Mouse (Mus musculus) spleen, postnatal 4 days (tissue): ENCODE results near the gene Ica1.
A peak's percentile ranks its signal among the peaks of the same experiment; 100 is the strongest.

Source experiments
- DNase-seq, 2 experiments: peaks; one replicate each; pipeline ENCODE4 v3.0.0; 2022; ENCODE audit warnings: low spot score in 2 of 2

The Ica1 gene

GRCm38 (mm10) chr6:8778296-8778649, at the start of gene Ica1:
TSS of gene Ica1 (minus strand) at chr6:8778488.
- no peak for DNase-seq

DNA sequence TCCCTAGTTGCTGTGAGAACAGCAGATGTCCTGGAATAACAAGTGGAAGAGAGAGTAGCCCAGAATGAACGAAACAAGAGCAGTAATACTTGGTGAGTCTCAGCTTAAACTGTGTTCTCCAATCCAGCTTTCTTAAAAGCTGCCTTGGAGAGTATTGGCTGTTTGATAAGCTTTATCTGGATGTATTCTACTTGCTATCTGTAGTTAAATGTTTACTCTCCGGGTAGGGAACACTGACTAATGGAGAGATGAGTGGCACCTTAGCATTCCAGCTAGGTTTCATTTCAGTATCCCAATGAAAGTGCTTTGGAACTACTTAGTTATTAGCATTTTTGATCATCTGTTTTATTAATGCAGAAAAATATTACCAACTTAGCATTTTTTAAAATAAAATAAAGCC, 41.6 kb upstream of the Ica1 start:
- no peak for DNase-seq

GRCm38 (mm10) chr6:8814332-8815002, 36.2 kb upstream of the Ica1 start:
- no peak for DNase-seq

- no peak for DNase-seq
Observed at GRCm38 (mm10) chr6:8802561-8803150, 24.4 kb upstream of the Ica1 start.

DNA sequence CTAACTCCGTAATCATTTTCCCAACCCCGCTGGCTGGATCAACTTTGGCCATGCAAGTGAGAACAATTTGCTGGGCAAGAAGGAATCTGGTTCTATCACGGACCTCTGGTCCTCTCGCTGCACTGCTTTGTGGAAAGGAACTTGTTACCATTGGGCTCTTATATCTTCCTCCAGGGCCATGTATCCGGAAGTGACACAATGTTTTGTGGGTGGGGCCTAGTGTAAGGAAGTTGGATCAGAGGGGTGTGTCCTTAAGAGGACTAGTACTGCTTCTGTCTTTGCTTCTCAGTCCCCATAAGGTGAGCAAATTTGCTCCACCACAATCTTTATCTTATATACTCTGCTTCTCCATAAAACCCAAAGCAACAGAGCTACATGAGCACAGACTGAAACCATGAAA, 14.1 kb upstream of the Ica1 start:
- DNase-seq: no peak

DNA sequence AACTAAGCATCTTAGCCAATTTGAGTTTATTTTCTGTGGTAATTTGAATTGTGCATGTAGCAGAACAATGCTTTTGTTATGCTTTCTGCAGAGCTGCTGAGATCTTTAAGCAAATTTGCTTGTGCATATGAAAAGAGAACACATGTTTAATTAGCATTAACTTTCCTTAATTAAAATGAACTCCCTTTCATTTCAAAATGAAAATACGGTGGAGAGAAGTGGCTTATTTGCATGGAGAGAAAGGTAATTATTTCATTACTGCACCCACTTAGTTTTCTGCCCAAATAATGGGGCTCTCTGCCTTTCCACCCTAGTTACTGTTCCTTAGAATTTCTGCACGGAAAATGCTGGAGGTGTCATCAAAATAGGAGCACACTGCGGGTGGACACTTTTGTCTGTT, 13.5 kb upstream of the Ica1 start:
- no peak for DNase-seq

DNA sequence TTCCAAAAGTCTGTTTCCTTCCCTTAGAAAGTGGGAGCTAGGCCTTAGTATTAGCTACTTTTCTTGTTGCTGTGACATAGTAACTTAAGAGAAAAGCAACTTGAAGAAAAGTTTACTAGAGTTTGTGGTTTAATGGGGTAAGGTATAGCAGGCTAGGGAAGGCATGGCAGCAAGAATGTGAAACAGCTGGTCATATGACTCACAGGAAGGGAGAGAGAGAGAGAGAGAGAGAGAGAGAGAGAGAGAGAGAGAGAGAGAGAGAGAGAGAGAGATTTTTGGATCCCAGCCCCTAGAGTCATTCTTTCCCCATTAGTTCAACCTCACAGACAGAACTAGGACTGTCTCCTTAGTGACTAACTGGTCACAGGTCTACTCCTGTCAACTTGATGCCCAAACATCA, 2.3 kb upstream of the Ica1 start:
- no peak for DNase-seq

DNA sequence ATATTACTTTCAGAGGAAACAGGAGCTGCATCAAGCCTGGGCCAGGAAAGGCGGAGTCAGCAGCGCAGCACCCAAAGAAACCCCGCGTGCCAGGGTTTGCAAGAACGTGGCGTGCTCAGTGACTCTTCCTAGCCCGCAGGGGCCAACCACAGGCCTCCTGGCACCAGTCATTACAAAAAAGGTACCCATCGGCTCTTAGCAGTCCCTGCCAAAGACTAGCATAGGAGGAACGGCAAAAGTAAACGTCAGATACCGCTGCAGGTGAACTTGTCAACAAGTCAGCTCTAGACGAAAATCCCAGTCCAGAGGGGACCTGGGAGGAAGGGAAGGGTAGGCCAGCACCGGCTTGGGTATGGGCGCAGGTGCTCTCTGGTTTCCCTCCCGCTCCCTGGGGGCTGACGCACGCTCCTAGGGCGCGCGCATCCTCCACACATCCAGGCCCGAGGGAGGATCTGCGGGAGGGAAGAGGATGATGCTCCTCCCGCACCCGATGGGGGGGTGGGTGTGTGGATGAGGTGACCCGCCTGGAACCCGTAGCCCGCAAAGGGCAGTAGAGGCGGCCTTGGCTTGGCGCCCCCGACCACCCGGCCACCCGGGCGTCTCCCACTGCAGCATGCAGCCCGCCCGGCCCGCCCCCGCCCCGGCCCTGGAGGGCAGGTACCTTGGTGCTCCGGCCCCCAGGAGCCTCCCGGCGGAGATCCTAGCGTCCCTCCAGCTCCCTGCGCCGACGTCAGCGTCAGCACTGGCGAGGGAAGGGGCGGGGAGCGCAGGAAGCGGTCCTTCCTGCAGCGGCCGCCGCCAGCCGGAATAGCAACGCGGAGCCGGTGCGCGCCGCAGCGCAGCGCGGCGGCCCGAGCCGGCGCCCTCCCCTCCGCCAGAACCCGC, 635 bp downstream of the Ica1 start:
- DNase-seq: peak in 1 of 2 experiments; percentile 17

GRCm38 (mm10) chr6:8771539-8771938, 6.7 kb downstream of the Ica1 start:
- DNase-seq: no peak

DNA sequence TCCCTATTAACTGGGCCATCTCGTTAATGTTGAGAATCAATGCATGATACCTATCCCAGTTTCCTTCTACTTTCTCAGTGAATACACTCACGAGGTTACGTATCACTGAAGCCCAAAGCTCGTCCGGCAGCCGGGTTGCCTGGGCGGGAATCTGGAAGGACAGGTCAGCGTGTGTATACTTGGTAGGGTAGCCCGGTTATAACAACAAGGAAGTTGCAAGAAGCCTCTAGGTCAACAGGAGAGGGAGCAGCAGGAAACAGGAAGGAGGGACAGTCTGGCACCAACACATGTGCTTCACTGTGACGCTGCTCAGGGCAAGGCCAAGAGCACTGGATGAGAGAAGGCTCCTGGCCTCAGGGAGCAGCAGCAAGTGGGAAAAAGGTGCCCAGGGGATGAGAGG, 7.9 kb downstream of the Ica1 start:
- DNase-seq: no peak

DNA sequence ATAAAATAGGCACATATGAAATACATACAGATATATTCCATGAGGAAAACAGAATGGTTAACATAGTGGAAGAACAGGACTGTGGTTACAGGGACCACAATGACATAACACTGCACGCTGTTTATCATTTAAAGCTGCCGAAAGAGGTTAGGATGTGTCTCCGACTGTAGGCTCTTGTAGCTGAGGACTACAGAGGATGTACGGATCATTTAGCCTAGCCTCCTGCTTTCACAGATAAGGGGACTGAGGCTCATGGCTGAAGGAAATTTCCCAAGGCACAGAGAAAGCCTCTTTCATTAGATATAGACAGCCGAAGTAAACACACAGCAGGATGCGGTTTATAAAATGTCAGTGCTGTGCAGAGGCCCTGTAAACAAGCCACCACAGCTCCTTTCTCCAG, 8.5 kb downstream of the Ica1 start:
- no peak for DNase-seq

DNA sequence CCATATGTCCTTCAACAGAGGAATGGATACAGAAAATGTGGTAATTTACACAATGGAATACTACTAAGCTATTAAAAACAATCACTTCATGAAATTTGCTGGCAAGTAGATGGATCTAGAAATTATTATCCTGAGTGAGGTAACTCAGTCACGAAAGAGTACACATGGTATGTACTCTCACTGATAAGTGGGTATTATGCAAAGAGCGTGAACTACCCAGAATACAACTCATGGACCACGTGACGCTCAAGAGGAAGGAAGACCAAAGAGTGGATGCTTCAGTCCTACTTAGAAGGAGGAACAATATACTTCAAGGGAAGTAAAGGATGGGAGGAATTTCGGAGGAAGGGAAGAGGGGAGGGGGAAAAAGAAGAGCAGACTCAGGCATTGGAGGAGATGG, 11.6 kb downstream of the Ica1 start:
- DNase-seq: no peak

- DNase-seq: no peak
Observed at GRCm38 (mm10) chr6:8765801-8766200, 12.5 kb downstream of the Ica1 start.

- no peak for DNase-seq
Observed at GRCm38 (mm10) chr6:8765064-8765463, 13.2 kb downstream of the Ica1 start.

GRCm38 (mm10) chr6:8760708-8761294, 17.5 kb downstream of the Ica1 start:
- DNase-seq: no peak

- no peak for DNase-seq
Observed at GRCm38 (mm10) chr6:8759901-8760300, 18.4 kb downstream of the Ica1 start.

DNA sequence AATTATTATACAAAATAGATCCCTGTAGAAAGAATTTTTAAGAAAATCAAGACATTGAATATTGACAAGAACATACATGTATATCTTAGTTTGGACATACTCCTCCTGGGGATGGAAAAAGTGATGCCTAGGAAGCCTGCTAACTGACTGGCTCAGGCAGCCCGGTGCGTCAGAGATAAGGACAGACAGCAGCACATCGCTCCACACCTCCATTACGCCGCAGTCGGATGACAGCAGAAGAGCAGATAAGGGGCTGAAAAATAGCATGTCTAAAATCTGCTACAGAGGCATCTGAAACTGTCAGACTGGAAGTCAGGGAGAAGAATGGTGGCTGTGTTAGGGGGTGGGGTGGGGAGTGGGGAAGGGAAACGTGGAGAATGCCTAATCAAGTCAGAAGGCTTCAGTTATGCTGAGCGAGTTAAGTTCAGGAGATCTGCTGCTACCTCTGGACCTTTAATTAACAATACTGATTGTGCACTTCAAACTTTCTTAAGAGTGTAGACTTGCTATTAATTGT, 22.5 kb downstream of the Ica1 start:
- DNase-seq: peak in 1 of 2 experiments; percentile 25

GRCm38 (mm10) chr6:8754486-8754885, 23.8 kb downstream of the Ica1 start:
- no peak for DNase-seq

DNA sequence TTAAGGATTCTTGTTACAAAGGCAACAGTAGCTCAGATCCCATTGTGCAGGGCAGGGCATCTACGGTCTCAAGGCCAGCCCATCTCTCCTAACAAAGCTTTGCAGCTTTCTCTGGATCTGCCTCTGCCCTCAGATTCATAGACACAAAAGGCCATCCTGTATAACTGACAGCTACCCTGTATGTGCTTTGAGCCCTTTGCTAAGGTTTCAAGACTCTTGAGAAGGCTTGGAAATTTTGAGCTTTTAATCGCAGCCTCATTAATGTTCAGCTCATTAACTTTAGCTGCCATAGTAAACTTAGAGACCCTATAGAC, 24.6 kb downstream of the Ica1 start:
- DNase-seq: no peak

DNA sequence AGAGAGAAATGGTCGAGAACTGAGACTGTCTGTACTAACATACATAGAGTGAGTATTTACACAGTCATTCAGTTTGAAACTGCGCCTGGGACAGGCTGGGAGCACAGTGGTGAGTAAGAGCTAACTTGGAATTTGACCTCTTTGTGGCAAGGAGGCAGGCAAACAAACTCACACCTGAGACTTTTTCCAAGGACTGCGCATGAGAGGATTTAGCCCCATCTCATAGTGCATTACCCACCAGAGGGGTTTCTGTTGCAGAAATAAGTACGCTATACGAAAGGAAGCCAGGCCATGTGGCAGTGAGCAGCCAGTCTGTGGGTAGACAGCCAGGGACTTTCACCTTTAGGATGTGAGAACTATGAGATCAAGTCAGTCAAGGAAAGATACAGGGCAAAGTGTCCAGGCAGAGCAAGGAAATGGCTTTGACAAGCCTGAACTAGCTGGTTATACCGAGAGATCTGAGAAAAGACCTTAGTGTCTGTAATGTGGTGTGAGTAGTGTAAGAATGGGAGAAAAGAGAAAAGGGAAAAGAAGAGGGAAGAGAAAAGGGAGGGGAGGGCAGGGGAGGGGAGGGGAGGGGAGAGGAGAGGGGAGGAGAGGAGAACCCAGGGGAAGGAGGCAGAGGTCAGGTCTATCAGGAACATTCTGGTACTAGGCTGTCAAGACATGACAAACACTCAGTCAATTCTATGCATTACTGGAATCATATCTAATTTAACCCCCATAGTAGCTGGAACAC, 25.1 kb downstream of the Ica1 start:
- DNase-seq: no peak

- no peak for DNase-seq
Observed at GRCm38 (mm10) chr6:8744886-8745285, 33.4 kb downstream of the Ica1 start.

DNA sequence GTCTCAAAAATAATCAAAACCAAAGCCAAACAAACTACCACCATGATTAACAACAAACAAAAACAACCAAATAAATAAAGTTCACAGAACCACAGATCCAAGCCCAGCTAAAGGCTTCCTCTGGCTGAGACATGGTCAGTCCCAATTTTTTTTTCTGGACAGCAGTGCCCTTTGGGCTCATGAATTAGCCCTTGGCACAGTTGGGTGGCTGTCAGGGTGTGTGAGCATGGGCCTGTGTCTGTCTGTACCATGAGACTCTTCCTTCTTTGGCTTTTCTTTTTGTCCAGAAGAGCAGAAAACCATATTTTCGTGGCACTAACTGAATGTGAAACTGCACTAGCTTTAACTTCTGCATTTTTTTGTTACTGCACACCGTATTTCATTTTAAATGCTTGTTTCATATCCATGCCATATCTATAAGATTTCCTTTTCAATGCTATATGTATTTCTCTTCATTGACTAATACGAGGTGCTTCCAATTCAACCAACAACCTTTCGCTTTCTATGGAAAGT, 34.0 kb downstream of the Ica1 start:
- DNase-seq: no peak
